Mouse (Mus musculus) midbrain, embryonic 13.5 days (tissue): ENCODE measurements around the gene Kcnj10. TPM values are rescaled to one million over a fixed set of nuclear protein-coding genes. Genes with fewer than 3 reads are reported as not detected.
A peak's percentile ranks its signal among the peaks of the same experiment; 100 is the strongest.

Experiments
- ATAC-seq: fragments of 200-750 bp; cut with Nextera tagmentation; 2 replicates; pipeline ENCODE4 v1.8.0; 2017; ENCODE audit warnings: mild to moderate bottlenecking, moderate TSS enrichment, moderate library complexity
- H3K27ac ChIP-seq: fragments of 300-500 bp; sonication (generic); 2 replicates; pipeline ENCODE4 v1.5.1; 2015; ENCODE audit warnings: inconsistent platforms, mild to moderate bottlenecking, moderate library complexity
- H3K27me3 ChIP-seq: fragments of 300-500 bp; sonication (generic); 2 replicates; pipeline ENCODE4 v1.6.1; 2015; ENCODE audit warnings: mild to moderate bottlenecking, inconsistent platforms
- H3K36me3 ChIP-seq: fragments of 300-500 bp; sonication (generic); 2 replicates; pipeline ENCODE4 v1.6.1; 2015; ENCODE audit warnings: mild to moderate bottlenecking, inconsistent platforms
- H3K4me1 ChIP-seq: fragments of 300-500 bp; sonication (generic); replicated peaks from 2 replicates; pipeline ENCODE4 v1.6.1; 2015; ENCODE audit warnings: inconsistent platforms
- H3K4me2 ChIP-seq: fragments of 300-500 bp; sonication (generic); replicated peaks from 2 replicates; pipeline ENCODE4 v1.6.1; 2015; ENCODE audit warnings: moderate library complexity, mild to moderate bottlenecking, inconsistent platforms
- H3K4me3 ChIP-seq: fragments of 300-500 bp; sonication (generic); replicated peaks from 2 replicates; pipeline ENCODE4 v1.5.1; 2015; ENCODE audit warnings: mild to moderate bottlenecking, inconsistent platforms
- H3K9ac ChIP-seq: fragments of 300-500 bp; sonication (generic); replicated peaks from 2 replicates; pipeline ENCODE4 v1.6.1; 2015; ENCODE audit warnings: mild to moderate bottlenecking, inconsistent platforms
- H3K9me3 ChIP-seq: fragments of 300-500 bp; sonication (generic); 2 replicates; pipeline ENCODE4 v1.6.1; 2016; ENCODE audit warnings: mild to moderate bottlenecking, inconsistent platforms
- WGBS: fragments of 180-500 bp; shearing (Covaris S2); methylation state at CpG from one replicate; pipeline ENCODE4 v1.1.7; 2015; 5-methylcytosine and 5-hydroxymethylcytosine counted together
- polyA plus RNA-seq: library from polyadenylated mRNA; unstranded; fragments of >200 nt; fragmentation: Nextera tagmentation; extraction: Ambion mirVana; gene quantifications from 2 replicates; pipeline ENCODE4 v1.2.1, GENCODE M21; 2015

The Kcnj10 gene
- polyA plus RNA-seq, 1 experiment from 2014 or later = 0.98 TPM

- ATAC-seq = no peak
- Histone ChIP-seq H3K4me3 (no peak overlapping the region), H3K9ac (no peak overlapping the region), H3K36me3 (no peaks in the 10 kb centered on the region), H3K4me1 (peaks cover 14% of the 10 kb centered on the region), H3K27ac (no peak overlapping the region), H3K9me3 (no peaks in the 10 kb centered on the region), H3K4me2 (no peak overlapping the region), H3K27me3 (peaks cover 19% of the 10 kb centered on the region)
- 25% methylated on average over 2 of the region's 2 CpGs for WGBS
Measured at GRCm38 (mm10) chr1:172337411-172338185, 3.4 kb upstream of the Kcnj10 start.

DNA sequence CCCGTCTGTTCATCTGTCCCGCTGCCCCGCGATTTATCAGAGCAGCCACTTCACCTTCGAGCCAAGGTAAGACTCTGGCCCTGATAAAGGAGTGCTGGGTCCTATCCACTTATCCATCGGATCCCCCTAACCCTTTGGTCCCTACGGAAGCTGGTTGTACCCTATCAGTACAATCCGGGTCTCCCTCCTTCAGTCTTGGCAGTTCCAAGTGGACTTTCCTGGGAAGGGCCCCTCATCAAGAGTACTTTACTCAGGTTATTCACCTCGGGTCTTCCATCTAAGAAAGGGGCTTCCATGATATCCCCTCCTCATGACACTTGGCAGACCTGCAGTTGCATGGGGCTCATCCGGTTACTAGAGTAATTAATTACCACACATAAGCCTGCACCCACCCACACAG, 376 bp downstream of the Kcnj10 start:
- Histone ChIP-seq H3K9me3 (no peaks in the 10 kb centered on the region), H3K4me3 (peak overlapping the region; percentile 48), H3K36me3 (no peaks in the 10 kb centered on the region), H3K9ac (peak overlapping the region; percentile 56), H3K4me1 (peaks cover 23% of the 10 kb centered on the region), H3K27me3 (peaks cover 22% of the 10 kb centered on the region), H3K27ac (no peak overlapping the region), H3K4me2 (peak overlapping the region; percentile 68)
- 19% methylated on average over 10 of the region's 10 CpGs for WGBS
- peak; percentile 6; the same call in 1 of the 2 replicates for ATAC-seq

- ATAC-seq = peak; percentile 57
- H3K36me3 ChIP-seq = no peaks in the 10 kb centered on the region
- peak overlapping the region; percentile 68 for H3K4me2 ChIP-seq
- 86% methylated on average over 2 of the region's 3 CpGs for WGBS
- no peak overlapping the region for H3K27ac ChIP-seq
- no peaks in the 10 kb centered on the region for H3K9me3 ChIP-seq
- no peak overlapping the region for H3K9ac ChIP-seq
- H3K4me3 ChIP-seq = 0 out of 2 replicates have a peak overlapping the region, but pooled peaks have one; percentile 6
- peaks cover 22% of the 10 kb centered on the region for H3K27me3 ChIP-seq
- H3K4me1 ChIP-seq = peaks cover 23% of the 10 kb centered on the region
Measured at GRCm38 (mm10) chr1:172342729-172343128, 1.7 kb downstream of the Kcnj10 start.

GRCm38 (mm10) chr1:172343914-172344313, 2.9 kb downstream of the Kcnj10 start:
- Histone ChIP-seq H3K36me3 (no peaks in the 10 kb centered on the region), H3K4me2 (0 out of 2 replicates have a peak overlapping the region, but pooled peaks have one; percentile 3), H3K9me3 (no peaks in the 10 kb centered on the region), H3K27ac (no peak overlapping the region), H3K27me3 (peaks cover 19% of the 10 kb centered on the region), H3K4me3 (no peak overlapping the region), H3K4me1 (peaks cover 26% of the 10 kb centered on the region), H3K9ac (no peak overlapping the region)
- 46% methylated on average over 3 of the region's 3 CpGs for WGBS
- ATAC-seq = no peak

- no peak overlapping the region for H3K4me3 ChIP-seq
- H3K4me2 ChIP-seq = no peak overlapping the region
- WGBS = 89% methylated on average over 7 of the region's 7 CpGs
- H3K9me3 ChIP-seq = no peaks in the 10 kb centered on the region
- H3K27ac ChIP-seq = no peak overlapping the region
- H3K27me3 ChIP-seq = peaks cover 15% of the 10 kb centered on the region
- no peak for ATAC-seq
- H3K36me3 ChIP-seq = no peaks in the 10 kb centered on the region
- peaks cover 35% of the 10 kb centered on the region for H3K4me1 ChIP-seq
- no peak overlapping the region for H3K9ac ChIP-seq
Measured at GRCm38 (mm10) chr1:172344820-172345219, 3.8 kb downstream of the Kcnj10 start.

- H3K9me3 ChIP-seq = no peaks in the 10 kb centered on the region
- H3K9ac ChIP-seq = no peak overlapping the region
- peaks cover 41% of the 10 kb centered on the region for H3K4me1 ChIP-seq
- H3K27me3 ChIP-seq = peaks cover 12% of the 10 kb centered on the region
- 90% methylated on average over 10 of the region's 10 CpGs for WGBS
- H3K4me3 ChIP-seq = no peak overlapping the region
- H3K4me2 ChIP-seq = no peak overlapping the region
- no peak for ATAC-seq
- H3K36me3 ChIP-seq = no peaks in the 10 kb centered on the region
- H3K27ac ChIP-seq = no peak overlapping the region
Measured at GRCm38 (mm10) chr1:172346707-172347106, 5.7 kb downstream of the Kcnj10 start.

- no peak overlapping the region for H3K27ac ChIP-seq
- H3K4me3 ChIP-seq = no peak overlapping the region
- no peak overlapping the region for H3K4me2 ChIP-seq
- no peaks in the 10 kb centered on the region for H3K36me3 ChIP-seq
- no peaks in the 10 kb centered on the region for H3K9me3 ChIP-seq
- peaks cover 5% of the 10 kb centered on the region; the same call in 1 of the 2 replicates for H3K27me3 ChIP-seq
- no peak overlapping the region for H3K9ac ChIP-seq
- H3K4me1 ChIP-seq = peaks cover 43% of the 10 kb centered on the region
- ATAC-seq = no peak
- 92% methylated on average over 12 of the region's 12 CpGs for WGBS
Measured at GRCm38 (mm10) chr1:172347382-172347781, 6.4 kb downstream of the Kcnj10 start.

DNA sequence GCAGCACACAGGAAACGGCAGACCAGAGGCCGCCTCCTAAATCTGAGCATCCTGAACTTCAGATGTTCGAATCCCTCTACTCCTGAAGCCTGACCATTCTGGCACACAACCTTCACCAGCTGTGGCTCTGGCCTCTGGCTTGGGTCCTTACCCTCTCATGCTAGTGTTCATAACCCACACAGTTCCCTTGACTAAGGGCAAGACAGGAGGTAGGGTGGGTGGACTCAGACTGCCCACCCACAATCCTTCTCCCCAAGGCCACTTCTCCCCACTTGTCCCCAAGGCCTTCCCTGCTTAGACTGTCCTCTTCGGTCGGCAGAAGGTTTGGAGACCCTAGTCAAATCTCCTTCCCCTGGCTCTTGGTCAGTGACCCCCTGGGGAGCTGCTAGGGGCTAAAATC, 8.5 kb downstream of the Kcnj10 start:
- 33% methylated on average over 5 of the region's 5 CpGs for WGBS
- Histone ChIP-seq H3K4me3 (no peak overlapping the region), H3K36me3 (no peaks in the 10 kb centered on the region), H3K27ac (peak overlapping the region; percentile 91), H3K4me2 (peak overlapping the region; percentile 36), H3K27me3 (no peaks in the 10 kb centered on the region), H3K9ac (peak overlapping the region; percentile 53; the same call in 1 of the 2 replicates), H3K9me3 (no peaks in the 10 kb centered on the region), H3K4me1 (peaks cover 37% of the 10 kb centered on the region)
- peak; percentile 25 for ATAC-seq

DNA sequence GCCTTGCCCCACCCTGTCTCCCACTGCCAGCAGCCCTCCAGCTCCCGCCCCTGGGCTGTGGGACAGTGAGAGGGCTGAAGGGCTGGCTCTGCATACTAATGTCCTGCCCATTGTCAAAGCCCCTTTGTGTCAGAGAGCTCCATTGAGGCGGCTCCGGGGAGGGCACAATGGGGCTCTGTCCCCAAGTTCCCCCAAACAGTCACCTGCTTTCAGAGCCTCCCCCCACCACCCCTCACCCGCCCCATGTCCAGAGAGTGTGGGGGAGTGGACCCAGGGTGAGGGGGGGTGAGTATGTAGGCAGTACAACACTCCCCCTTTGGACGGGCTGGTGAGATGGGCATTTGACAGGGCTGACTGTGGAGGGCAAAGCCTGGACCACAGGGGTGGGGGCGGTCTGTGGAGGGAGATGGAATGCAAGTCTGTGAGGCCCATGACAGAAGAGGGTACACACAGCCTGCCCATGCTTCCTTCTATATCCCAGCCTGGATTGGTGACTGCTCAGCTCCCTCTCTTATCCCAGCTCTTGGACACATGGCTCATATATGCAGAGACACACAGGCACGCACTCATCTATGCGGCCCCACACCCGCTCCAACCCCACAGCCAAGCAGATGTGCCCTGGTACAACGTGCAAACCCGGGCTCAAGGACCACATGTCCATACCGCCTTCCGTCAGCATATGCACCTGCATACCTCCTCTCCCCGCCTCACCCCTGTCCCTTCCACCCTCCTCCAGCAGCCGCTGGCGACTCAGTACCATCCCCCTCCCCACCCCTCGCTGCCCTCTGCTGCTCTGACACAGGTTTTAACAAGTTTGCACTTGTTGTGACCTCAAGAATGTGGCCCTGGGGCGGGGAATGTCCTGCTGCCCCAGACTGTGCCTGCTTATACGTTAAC, 9.2 kb downstream of the Kcnj10 start:
- Histone ChIP-seq H3K9ac (peak overlapping the region; percentile 53), H3K4me2 (peak overlapping the region; percentile 36), H3K4me1 (peaks cover 44% of the 10 kb centered on the region), H3K27me3 (no peaks in the 10 kb centered on the region), H3K9me3 (no peaks in the 10 kb centered on the region), H3K27ac (peak overlapping the region; percentile 91), H3K4me3 (peak overlapping the region; percentile 2; the same call in 1 of the 2 replicates), H3K36me3 (no peaks in the 10 kb centered on the region)
- ATAC-seq = peak; percentile 96
- WGBS = 2% methylated on average over 19 of the region's 19 CpGs

DNA sequence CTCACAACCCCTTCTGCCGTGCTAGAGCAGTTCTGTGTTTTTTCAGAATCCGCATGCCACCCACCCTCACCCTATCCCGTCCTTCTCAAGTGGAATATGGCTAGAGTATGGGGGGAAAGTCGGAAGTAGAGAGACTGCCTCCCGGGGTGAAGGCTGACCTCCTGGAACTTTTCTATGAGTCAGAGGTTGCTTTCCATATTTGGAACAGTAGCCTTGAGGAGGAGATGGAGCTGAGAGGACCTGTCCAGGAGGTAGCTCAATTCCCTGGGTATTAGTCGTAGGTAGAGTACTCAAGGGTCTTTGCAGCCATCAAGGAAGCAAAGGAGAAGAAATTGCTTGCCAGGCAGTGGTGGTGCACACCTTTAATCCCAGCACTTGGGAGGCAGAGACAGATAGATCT, 11.0 kb downstream of the Kcnj10 start:
- H3K4me2 ChIP-seq = no peak overlapping the region
- WGBS = 80% methylated on average over 6 of the region's 6 CpGs
- no peaks in the 10 kb centered on the region for H3K9me3 ChIP-seq
- H3K36me3 ChIP-seq = no peaks in the 10 kb centered on the region
- H3K9ac ChIP-seq = no peak overlapping the region
- no peaks in the 10 kb centered on the region for H3K27me3 ChIP-seq
- peaks cover 57% of the 10 kb centered on the region for H3K4me1 ChIP-seq
- ATAC-seq = no peak
- no peak overlapping the region for H3K4me3 ChIP-seq
- H3K27ac ChIP-seq = no peak overlapping the region

- Histone ChIP-seq H3K4me1 (peaks cover 60% of the 10 kb centered on the region), H3K27ac (no peak overlapping the region), H3K4me2 (no peak overlapping the region), H3K9me3 (no peaks in the 10 kb centered on the region), H3K27me3 (no peaks in the 10 kb centered on the region), H3K9ac (no peak overlapping the region), H3K4me3 (no peak overlapping the region), H3K36me3 (no peaks in the 10 kb centered on the region)
- 95% methylated on average over 3 of the region's 3 CpGs for WGBS
- ATAC-seq = no peak
Measured at GRCm38 (mm10) chr1:172352453-172352852, 11.4 kb downstream of the Kcnj10 start.

GRCm38 (mm10) chr1:172355336-172355735, 14.3 kb downstream of the Kcnj10 start:
- H3K9me3 ChIP-seq = no peaks in the 10 kb centered on the region
- H3K36me3 ChIP-seq = no peaks in the 10 kb centered on the region
- ATAC-seq = peak; percentile 67
- H3K4me3 ChIP-seq = no peak overlapping the region
- H3K9ac ChIP-seq = no peak overlapping the region; the same call in 1 of the 2 replicates
- H3K27me3 ChIP-seq = peaks cover 4% of the 10 kb centered on the region; the same call in 1 of the 2 replicates
- peaks cover 53% of the 10 kb centered on the region for H3K4me1 ChIP-seq
- no peak overlapping the region for H3K4me2 ChIP-seq
- 11% methylated on average over 3 of the region's 3 CpGs for WGBS
- peak overlapping the region; percentile 77 for H3K27ac ChIP-seq
